Mouse (Mus musculus) mesoderm, embryonic 11.5 days (tissue): Measurements from ENCODE around the gene Insig1.

Experiments
- DNase-seq: peaks from one replicate; pipeline ENCODE4 v3.0.0-alpha.2; 2012; ENCODE audit warnings: low read depth, low spot score

The Insig1 gene

DNA sequence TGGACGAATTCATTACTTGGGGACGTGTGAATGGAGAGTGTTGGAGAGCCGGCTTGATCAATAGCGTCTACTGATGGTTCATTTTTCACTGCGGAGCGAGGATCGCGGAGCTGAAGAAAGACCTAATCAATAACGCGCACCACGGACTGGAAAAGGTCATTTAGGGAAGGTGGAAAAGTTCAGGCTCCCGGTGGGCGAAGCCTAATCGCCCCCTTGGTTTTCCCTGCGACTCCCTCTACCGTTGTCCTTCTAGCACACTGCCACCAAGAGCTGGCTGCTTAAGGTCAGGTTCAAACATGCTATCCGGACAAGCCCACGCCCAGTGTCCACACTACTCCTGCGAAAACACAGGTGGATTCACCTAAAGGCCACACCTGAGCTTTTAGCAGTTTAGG, 47.4 kb downstream of the Insig1 start:
- no peak for DNase-seq

GRCm38 (mm10) chr5:28119576-28119975, 48.4 kb downstream of the Insig1 start:
- DNase-seq, result no peak

DNA sequence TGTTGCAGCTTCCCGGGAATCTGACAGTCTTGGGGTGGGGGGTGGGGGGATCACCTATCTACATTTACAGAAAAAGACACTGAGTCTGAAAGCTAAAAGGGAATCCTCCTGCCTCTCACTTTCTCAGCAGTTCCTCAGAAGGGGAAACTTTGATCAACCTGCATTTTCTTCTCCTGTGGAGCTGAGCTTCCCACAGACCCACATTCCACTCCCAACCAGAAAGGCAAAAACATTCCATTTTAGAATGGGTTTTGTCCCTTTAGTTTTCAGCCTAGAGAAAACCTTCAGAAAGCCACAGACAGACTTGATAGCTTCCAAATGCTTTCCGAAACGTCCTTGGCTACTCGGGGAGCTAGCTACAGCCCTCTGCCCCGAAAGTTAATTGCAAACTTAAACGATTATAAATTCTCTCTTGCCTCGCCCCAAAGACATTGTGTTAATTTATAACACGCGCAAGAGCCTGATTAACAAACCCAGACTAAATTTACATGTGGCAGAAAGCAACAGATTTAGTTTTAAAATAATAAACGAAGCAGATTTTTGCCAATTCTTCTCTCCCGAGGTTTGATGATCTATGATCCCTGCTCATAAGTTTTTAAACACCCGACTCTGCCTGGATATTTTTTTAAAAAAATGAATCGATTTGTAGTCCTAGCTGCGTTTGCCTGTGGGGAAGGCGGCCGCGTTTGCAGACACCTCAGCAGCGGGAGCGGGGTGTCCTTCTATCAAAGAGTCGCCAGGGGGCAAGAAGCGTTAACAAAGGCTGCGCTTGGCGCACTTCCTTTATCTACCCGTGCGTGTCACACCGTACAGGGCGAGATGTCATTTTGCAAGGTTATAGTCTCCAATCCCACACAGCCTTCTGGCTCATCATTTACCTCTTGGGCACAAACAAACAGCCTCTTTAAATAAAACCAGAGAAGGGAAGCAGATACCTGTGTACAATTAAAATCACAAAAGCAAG, 51.6 kb downstream of the Insig1 start:
- DNase-seq, result peak; percentile 84

DNA sequence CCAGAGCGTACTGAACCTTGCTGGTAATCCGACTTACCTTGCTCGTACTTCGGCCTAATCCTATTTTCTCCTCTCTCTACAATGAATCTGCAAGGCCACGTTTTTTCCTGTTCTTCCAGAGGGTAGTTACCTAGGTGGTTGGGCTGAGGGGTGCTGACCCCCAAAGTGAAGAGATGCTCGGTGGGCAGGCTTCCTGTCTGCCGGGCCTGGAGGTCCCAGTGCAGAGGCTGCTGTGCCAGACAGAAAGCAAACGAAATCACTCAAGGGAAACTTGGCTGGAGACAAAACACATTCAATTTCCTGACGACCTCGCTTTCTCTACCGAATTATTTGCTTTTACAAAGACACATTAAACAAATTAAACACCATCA, 52.3 kb downstream of the Insig1 start:
- DNase-seq, result no peak

DNA sequence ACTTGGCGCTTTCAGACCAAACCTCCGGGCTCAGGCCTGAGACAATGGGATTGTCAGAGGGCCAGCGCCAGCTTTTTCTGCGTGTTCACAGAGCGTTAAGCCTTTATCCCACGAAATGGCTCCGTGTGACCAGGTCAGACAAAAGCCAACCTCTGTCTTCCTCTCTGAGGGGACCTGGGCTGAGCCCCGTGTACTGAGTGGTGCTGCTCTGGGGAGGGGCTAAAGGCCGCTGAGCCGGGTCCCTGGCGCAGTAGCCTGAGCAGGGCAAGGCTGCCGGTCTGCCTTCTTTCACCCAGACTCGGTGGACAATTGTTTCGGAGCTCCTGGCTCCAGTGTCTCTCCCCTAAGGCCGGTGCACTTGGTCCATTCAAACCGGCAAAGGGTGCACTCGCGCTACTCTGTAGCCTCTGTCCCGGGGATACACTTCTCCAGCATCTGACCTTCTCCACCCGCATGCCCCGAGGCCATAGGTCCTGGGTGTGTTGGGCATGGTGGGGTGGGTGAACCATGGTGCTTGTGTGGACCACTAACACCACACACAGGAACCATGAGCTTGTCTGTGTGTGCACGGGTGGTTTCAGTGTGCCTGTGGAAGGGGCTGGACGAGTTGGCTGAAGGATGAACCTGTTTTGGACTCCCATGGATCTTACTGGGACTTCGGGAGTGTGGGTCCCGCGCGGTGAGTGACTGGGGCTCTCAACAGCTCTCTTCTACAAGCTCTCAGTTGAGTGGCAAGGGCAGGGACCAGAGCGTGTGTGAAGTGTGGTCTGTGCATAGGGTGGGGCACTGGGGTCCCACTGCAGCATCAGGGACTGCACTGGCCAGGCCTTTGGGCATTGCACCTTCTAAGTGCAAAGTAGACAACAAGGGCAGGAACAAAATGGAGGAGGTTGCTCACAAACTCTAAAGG, 53.4 kb downstream of the Insig1 start:
- DNase-seq, result no peak
